Mouse (Mus musculus) Patski (cell line): ENCODE measurements around the gene Uba6. TPM values are rescaled to one million over a fixed set of nuclear protein-coding genes. Genes with fewer than 3 reads are reported as not detected.
A peak's percentile ranks its signal among the peaks of the same experiment; 100 is the strongest.

Source experiments
- ATAC-seq: fragments of 100-300 bp; one replicate; pipeline ENCODE4 v1.8.0; 2021
- CTCF ChIA-PET: fragments of 350-600 bp; sonication (Branson Sonifier 250); formaldehyde crosslinking; loops from one replicate; lab custom pipeline; 2022; ENCODE audit warnings: inconsistent platforms; lab: Charles Lee
- POLR2A ChIA-PET: fragments of 350-600 bp; sonication (Branson Sonifier 250); formaldehyde crosslinking; loops from one replicate; lab custom pipeline; 2022; ENCODE audit warnings: antibody characterized with exemption, inconsistent platforms; lab: Charles Lee
- DNase-seq: peaks from one replicate; pipeline ENCODE4 v3.0.0-alpha.2; 2011; ENCODE audit warnings: low read depth, low spot score
- H3K27me3 ChIP-seq: fragments of 371-371 bp; one replicate; pipeline ENCODE4 v1.5.1; 2021
- CTCF ChIP-seq: fragments of 100-300 bp; IDR thresholded peaks from one replicate; pipeline ENCODE4 v1.5.1; 2021
- in situ Hi-C: fragments of 300-500 bp; cut with MboI; formaldehyde crosslinking; loops from 3 replicates; pipeline ENCODE4 v1.11.1; 2018; ENCODE audit warnings: low pct_unique_long_range_greater_than_20kb, mixed read lengths
- polyA plus RNA-seq: library from polyadenylated mRNA; unstranded; gene quantifications from one replicate; pipeline ENCODE4 v1.2.3, GENCODE M21; 2021

The Uba6 gene
- 21.5 TPM for polyA plus RNA-seq

DNA sequence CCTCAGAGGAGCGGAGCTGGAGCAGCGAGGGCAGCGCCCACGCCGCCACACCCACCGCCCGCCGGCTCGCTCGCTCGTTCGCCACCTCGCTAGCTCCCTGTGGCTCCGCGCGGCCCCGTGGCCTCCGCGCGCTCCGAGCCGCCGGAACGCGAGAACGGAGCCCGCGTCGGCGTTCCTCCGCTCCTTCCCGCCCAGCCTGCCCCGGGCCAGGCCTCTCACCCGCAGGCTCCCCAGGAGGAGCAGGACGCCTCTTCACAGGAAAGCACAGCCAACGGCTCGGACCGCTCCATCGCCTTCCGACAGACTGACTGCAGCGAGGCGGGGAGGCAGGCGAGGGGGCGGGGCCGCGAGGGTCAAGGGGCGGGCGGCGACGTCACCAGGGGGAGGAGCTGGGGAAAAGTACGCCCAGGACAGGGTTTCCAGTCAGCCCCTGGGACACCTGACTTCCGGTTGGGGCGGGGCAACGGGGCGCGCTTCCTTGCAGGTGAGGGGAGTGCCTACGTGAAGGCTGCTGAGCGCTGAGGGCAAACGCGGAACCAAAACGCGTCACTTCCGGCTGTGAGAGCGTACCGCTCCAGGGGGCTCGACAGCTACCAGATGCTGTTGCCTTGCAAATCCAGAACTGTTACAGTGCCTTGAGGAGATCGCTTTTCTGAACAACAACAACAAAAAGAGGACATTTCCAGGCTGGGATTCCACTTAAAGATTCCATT is at the start of gene Uba6:
TSS of gene Uba6 (minus strand) at position 355 of the 713 bp plus-strand sequence.
- peak; percentile 90 for DNase-seq
- in situ Hi-C loops, result no loop called here

DNA sequence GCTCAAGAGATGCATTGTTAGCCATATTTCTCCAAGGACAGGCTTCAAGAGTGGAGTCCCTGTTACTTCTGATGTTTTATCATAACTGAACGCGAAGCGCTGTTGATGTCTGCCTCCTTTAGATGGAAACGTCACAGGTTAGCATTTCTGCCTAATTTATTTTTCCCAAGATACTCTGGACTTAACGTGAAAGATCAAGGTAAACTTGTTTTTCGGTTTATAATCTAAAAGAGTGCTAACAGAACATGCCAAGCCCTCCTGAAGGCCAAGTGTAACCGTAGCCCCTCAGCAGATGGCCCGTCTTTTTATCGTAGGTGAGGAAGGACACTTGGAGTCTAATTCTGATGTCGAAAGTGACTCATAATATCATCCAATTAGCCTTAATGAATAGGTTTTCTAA is 25.2 kb upstream of the Uba6 start, which contains the start of gene Gnrhr:
TSS of gene Gnrhr (minus strand) at position 101 of the 400 bp plus-strand sequence.
- CTCF ChIA-PET, result no interaction called here
- in situ Hi-C loops, result loop anchor here (25.0 kb wide), 1 partner anchor 464 kb away; no protein-coding TSS in a partner anchor
- no peak for ATAC-seq

More for the DNA sequence above, at the start of gene Uba6:
- TF ChIP-seq CTCF, result no peak
- CTCF ChIA-PET, result interaction anchor here (1.0 to 2.3 kb wide), 6 partner anchors 10 to 110 kb away, joined by 3 to 7 read pairs (median 5); no protein-coding TSS in a partner anchor
- POLR2A ChIA-PET, result interaction anchor here (0.8 kb wide), 1 partner anchor 10 kb away, joined by 3 read pairs; no protein-coding TSS in a partner anchor
- peak; percentile 97 for ATAC-seq
- no peaks in the 10 kb centered on the region for H3K27me3 ChIP-seq

DNA sequence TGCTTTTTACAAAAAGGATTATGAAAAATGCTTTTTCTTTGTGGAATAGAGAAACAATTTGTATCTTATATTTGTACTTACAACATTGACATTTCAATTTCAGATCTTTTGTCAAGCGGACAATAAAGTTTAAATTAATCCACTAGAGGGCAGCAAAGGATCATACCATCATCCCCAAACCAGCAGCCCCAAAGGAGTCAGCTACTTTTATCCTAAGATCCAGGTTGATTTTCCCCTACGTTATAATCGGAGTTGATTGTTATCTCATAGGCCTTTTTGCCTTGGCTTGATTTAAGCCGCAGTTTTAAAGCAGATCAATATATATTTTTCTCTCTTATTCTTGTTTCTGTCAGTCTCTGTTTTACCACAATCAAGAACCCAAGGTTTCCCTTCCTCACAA is 18.8 kb upstream of the Uba6 start:
- TF ChIP-seq CTCF, result peak; percentile 63
- ATAC-seq, result peak; percentile 81
- POLR2A ChIA-PET, result no interaction called here
- in situ Hi-C loops, result loop anchor here (5.0 to 25.0 kb wide), 2 partner anchors 221 to 471 kb away; no protein-coding TSS in a partner anchor
- CTCF ChIA-PET, result interaction anchor here (1.2 to 3.3 kb wide), 6 partner anchors 10 to 219 kb away, joined by 3 to 17 read pairs (median 4); partner anchors contain the start of gene Uba6
- peak; percentile 24 for DNase-seq
- peaks cover 12% of the 10 kb centered on the region for H3K27me3 ChIP-seq

More for the DNA sequence above, 25.2 kb upstream of the Uba6 start, which contains the start of gene Gnrhr:
- no peak for DNase-seq
- no peak for TF ChIP-seq CTCF
- H3K27me3 ChIP-seq, result peaks cover 22% of the 10 kb centered on the region
- POLR2A ChIA-PET, result no interaction called here

DNA sequence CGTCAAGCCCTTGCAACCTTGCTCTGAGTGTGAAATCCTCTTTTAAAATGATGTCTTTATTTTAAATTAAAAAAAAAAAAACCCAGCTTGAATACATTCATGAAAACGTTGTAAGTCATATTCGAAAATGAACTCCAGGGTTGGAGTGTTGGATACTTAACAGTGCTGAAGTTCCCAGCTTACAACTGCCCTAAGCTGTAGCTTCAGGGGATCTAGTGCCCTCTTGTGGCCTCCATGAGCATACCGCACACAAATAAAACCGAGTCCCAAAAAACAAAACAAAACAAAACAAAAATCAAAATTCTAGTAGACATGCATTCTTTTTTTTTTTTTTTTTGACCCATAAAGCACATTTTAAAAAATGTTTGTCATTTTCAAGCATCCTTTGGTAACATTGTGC is 18.2 kb upstream of the Uba6 start:
- TF ChIP-seq CTCF, result peak; percentile 33
- in situ Hi-C loops, result loop anchor here (5.0 to 25.0 kb wide), 2 partner anchors 222 to 472 kb away; no protein-coding TSS in a partner anchor
- DNase-seq, result no peak
- ATAC-seq, result peak; percentile 78
- H3K27me3 ChIP-seq, result peaks cover 6% of the 10 kb centered on the region
- CTCF ChIA-PET, result interaction anchor here (0.7 to 3.3 kb wide), 8 partner anchors 15 to 220 kb away, joined by 3 to 17 read pairs (median 4); partner anchors contain the start of gene Uba6
- POLR2A ChIA-PET, result no interaction called here

DNA sequence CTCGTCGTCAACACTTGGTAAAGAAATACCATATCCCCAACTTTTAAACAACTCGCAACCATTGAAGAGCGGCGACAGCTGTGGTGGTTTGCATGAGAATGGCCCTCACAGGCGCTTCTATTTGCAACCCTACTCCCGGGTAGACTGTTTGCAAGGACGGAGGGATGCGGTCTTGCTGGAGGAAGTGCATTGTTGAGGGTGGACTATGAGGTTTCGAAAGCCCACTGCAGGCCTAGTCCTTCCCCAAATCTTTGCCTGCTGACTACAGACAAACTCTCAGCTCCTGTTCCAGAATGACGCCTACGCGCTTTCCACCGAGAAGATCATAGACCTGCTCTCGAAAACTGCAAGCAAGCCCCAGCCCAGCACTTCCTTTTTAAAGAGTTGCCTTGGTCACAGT is 17.7 kb upstream of the Uba6 start:
- ChIA-PET CTCF (interaction anchor here (0.7 to 3.3 kb wide), 8 partner anchors 14 to 220 kb away, joined by 3 to 17 read pairs (median 4); partner anchors contain the start of gene Uba6), POLR2A (no interaction called here)
- DNase-seq (no peak), ATAC-seq (no peak)
- TF ChIP-seq CTCF, result no peak
- in situ Hi-C loops, result loop anchor here (5.0 to 25.0 kb wide), 2 partner anchors 222 to 472 kb away; no protein-coding TSS in a partner anchor
- H3K27me3 ChIP-seq, result peaks cover 4% of the 10 kb centered on the region

DNA sequence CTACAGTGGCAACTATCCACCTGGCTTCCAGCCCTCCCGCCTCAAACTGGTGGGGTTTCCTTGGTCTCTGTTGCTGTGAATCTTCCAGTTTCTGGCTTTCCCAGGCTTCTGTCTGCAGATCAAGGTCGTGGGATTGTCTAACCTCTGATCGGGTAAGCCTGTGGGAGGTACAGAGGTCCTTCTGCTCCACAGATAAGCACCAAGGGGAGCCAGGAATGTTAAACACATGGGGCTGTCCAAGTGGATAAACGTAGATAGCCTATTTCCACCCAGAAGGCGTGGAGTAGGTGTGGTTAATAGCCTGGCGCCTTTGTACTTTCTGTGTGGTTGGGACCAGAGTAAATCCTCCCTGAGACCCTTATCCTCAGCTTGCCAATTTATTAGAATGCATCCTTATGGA is 14.8 kb upstream of the Uba6 start:
- ChIA-PET CTCF (interaction anchor here (2.3 kb wide), 1 partner anchor 121 kb away, joined by 7 read pairs; no protein-coding TSS in a partner anchor), POLR2A (no interaction called here)
- H3K27me3 ChIP-seq, result no peaks in the 10 kb centered on the region
- TF ChIP-seq CTCF, result no peak
- ATAC-seq (no peak), DNase-seq (no peak)
- in situ Hi-C loops, result loop anchor here (25.0 kb wide), 1 partner anchor 475 kb away; no protein-coding TSS in a partner anchor

DNA sequence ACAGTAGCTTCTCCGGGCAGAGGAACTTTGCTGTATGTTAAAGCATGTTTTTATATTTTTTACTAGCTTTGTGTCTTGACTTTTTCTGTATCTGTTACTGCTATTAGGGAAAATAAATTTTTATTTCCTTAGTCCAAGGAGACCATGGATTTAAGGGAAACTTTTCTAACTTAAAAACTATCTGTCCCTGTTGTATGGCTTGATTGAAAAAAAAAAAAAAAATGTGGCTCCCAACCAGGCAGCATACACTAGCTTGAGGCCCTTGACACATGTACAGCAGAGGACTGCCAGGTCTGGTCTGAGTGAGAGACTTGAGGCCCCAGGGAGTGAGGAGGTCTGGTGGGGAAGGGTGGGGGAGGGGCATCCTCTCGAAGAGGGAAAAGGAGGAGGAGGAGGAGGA is 1.2 kb upstream of the Uba6 start:
- no peak for DNase-seq
- no peak for ATAC-seq
- in situ Hi-C loops, result no loop called here

DNA sequence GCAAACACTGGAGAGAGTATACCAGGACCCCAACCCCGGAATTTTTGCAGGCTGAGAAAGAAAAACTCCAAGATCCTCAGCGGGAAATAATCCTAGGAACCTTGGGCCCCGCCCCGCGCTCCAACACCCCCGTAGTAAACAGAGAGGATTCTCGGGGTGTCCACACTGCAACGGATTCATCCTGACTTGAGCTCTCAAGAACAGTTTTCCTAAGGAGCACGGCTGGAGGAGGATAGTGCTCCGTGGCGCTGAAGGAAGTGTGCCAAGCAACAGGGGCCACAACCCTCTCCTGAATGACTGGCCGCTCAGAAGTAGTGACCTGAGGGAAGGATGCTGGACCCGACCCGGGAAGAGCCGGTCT is 535 bp downstream of the Uba6 start:
- ChIA-PET POLR2A (no interaction called here), CTCF (interaction anchor here (1.0 to 2.3 kb wide), 6 partner anchors 10 to 109 kb away, joined by 3 to 7 read pairs (median 5); no protein-coding TSS in a partner anchor)
- peak; percentile 22 for DNase-seq
- no peak for ATAC-seq
- in situ Hi-C loops, result no loop called here
- no peaks in the 10 kb centered on the region for H3K27me3 ChIP-seq
- no peak for TF ChIP-seq CTCF

More for the DNA sequence above, 1.2 kb upstream of the Uba6 start:
- no peaks in the 10 kb centered on the region for H3K27me3 ChIP-seq
- ChIA-PET POLR2A (interaction anchor here (0.6 kb wide), 1 partner anchor 13 kb away, joined by 5 read pairs; no protein-coding TSS in a partner anchor), CTCF (interaction anchor here (0.6 to 2.3 kb wide), 4 partner anchors 8 to 107 kb away, joined by 3 to 7 read pairs (median 6); no protein-coding TSS in a partner anchor)
- no peak for TF ChIP-seq CTCF

DNA sequence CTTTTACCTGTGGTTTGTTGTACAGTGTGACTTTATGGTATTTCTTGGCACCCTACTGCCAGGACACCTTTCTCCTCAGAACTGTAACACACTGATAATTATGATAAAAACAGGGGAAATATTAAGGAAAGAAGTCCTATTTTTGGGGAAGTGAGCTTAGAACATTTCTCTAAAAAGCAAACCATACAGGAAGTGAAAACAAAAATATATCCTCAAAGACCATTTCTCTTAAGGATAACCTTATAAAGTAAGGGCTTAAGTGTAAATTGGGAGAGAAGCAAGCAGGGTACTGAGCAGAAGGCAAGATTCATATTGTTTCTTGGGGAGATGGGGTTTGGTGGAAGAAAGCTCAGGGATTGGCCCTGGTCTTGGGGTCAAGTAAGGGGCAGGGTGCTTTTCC is 42.8 kb downstream of the Uba6 start:
- no peaks in the 10 kb centered on the region for H3K27me3 ChIP-seq
- ChIA-PET POLR2A (no interaction called here), CTCF (interaction anchor here (0.7 to 3.0 kb wide), 9 partner anchors 9 to 104 kb away, joined by 3 to 14 read pairs (median 4); partner anchors contain the start of gene Cenpc1)
- ATAC-seq, result no peak
- in situ Hi-C loops, result loop anchor here (5.0 kb wide), 1 partner anchor 63 kb away; the partner anchor contains the start of gene Cenpc1
- no peak for TF ChIP-seq CTCF
- DNase-seq, result no peak

DNA sequence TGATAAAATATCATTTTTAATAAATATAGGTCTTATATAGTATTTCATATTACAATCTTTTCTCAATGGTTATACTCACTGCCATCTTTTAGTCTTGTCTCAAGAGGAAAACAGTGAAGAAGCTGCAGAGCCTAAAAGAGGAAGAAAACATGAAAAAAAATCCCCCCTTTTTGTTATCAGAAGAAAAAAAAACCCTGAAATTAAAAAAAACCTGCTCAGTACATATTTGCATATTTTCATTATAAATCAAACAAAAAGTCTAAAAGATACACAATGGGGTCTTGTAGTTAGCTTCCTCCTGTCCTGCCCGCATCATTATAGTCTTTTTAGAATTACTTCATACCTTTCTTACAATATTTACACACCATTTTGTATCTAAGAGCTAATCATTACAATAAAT is 43.9 kb downstream of the Uba6 start:
- in situ Hi-C loops, result no loop called here
- DNase-seq (no peak), ATAC-seq (no peak)
- TF ChIP-seq CTCF, result no peak
- ChIA-PET CTCF (interaction anchor here (1.0 to 3.0 kb wide), 3 partner anchors 11 to 62 kb away, joined by 4 to 14 read pairs (median 8); partner anchors contain the start of gene Cenpc1), POLR2A (interaction anchor here (0.9 kb wide), 1 partner anchor 11 kb away, joined by 3 read pairs; no protein-coding TSS in a partner anchor)
- H3K27me3 ChIP-seq, result no peaks in the 10 kb centered on the region
